ENCODE assay signal across 17 mouse cellular contexts in genomic region chr2:10121826-10122225, GRCm38 (mm10). TPM values are rescaled to one million over a fixed set of nuclear protein-coding genes. Genes with fewer than 3 reads are reported as not detected.
"Had no signal": no experiment of that assay in that cellular context is flagged by ENCODE, and none has a peak within 500 bp of the region (broad histone marks: within the 10 kb centered on the region; RNA-seq: fewer than 3 reads in every experiment).

No protein-coding gene starts in this region.

- H3K27me3 ChIP-seq: limb, embryonic 13.5 days; midbrain, embryonic 13.5 days had no signal

- H3K4me3 ChIP-seq: limb, embryonic 13.5 days; midbrain, embryonic 13.5 days; myocyte had no signal

- H3K9me3 ChIP-seq: limb, embryonic 13.5 days; midbrain, embryonic 13.5 days had no signal

- H3K9ac ChIP-seq: limb, embryonic 13.5 days; liver, embryonic 14.5 days; midbrain, embryonic 13.5 days had no signal

- H3K4me2 ChIP-seq: limb, embryonic 13.5 days; midbrain, embryonic 13.5 days had no signal

- DNase-seq: kidney, postnatal 36 days; layer of hippocampus, adult 9-11 months; left cerebral cortex, postnatal 4 days; lung, adult 18-20 months; lung, postnatal 36 days; retina, postnatal 1 day; right cerebral cortex, postnatal 4 days; spleen, adult 18-20 months; thymus, adult 2 months; thymus, postnatal 25 days had no signal

- H3K4me1 ChIP-seq: limb, embryonic 13.5 days; midbrain, embryonic 13.5 days had no signal

- H3K36me3 ChIP-seq: limb, embryonic 13.5 days; midbrain, embryonic 13.5 days had no signal

- H3K27ac ChIP-seq: kidney, postnatal 0 days; limb, embryonic 13.5 days; liver, embryonic 14.5 days; midbrain, embryonic 13.5 days had no signal

- ATAC-seq: midbrain, embryonic 13.5 days had no signal

RNA-seq across cellular contexts. Expression of gene Itih2, which starts 9.4 kb away (rescaled TPM):
- total RNA-seq: megakaryocyte progenitor cell, adult 5-6 weeks; neutrophil, adult 5-6 weeks had no signal

RNA-seq across cellular contexts. Expression of gene Itih5, which starts 31.5 kb away (rescaled TPM):
- polyA plus RNA-seq: myocyte had no signal
